Mouse (Mus musculus): ENCODE measurements around the gene Klhl12. TPM values are rescaled to one million over a fixed set of nuclear protein-coding genes. Genes with fewer than 3 reads are reported as not detected.
A peak's percentile ranks its signal among the peaks of the same experiment; 100 is the strongest.
"Not testable (repeated sequence)": the region's sequence is repeated elsewhere in the genome, so short reads cannot be mapped to it uniquely, and the experiment has no call there.

Gene Klhl12
- total RNA-seq (2022): 10 to 100 TPM; 35.5 to 39.8 (median 36.9) TPM

- DNase-seq (ENCODE audit: low spot score in 2 of 2): peak; percentile 91 to 97
These were observed at the start of gene Klhl12 for GRCm38 (mm10) chr1:134454904-134455824. Gene Klhl12, plus strand, starts transcription at chr1:134455531.

- DNase-seq (ENCODE audit: low spot score in 2 of 2): peak in 1 of 2 experiments; percentile 15
These were observed 48.9 kb upstream of the Klhl12 start for GRCm38 (mm10) chr1:134406414-134406771.

GRCm38 (mm10) chr1:134408080-134408479 lies 47.3 kb upstream of the Klhl12 start:
- no peak for DNase-seq (ENCODE audit: low spot score in 2 of 2)

GRCm38 (mm10) chr1:134411706-134412629 lies 43.4 kb upstream of the Klhl12 start:
- no peak for DNase-seq (ENCODE audit: low spot score in 2 of 2)

DNA sequence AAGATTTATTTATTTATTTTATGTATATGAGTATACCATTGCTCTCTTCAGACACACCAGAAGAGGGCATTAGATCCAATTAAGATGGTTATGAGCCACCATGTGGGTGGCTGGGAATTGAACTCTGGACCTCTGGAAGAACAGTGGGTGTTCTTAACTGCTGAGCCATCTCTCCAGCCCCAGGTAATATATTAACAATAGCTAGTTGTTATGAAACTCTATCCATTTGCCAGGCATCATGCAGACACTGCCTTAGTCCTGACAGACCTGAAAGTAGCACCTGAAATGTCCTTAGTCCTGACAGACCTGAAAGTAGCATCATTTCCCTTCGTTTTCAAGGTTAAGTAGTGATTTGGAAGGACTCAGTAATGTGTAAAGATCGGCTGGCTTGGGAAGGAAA lies 41.3 kb upstream of the Klhl12 start:
- DNase-seq (ENCODE audit: low spot score in 2 of 2): no peak

GRCm38 (mm10) chr1:134414501-134415167 lies 40.7 kb upstream of the Klhl12 start:
- no peak for DNase-seq (ENCODE audit: low spot score in 2 of 2)

DNA sequence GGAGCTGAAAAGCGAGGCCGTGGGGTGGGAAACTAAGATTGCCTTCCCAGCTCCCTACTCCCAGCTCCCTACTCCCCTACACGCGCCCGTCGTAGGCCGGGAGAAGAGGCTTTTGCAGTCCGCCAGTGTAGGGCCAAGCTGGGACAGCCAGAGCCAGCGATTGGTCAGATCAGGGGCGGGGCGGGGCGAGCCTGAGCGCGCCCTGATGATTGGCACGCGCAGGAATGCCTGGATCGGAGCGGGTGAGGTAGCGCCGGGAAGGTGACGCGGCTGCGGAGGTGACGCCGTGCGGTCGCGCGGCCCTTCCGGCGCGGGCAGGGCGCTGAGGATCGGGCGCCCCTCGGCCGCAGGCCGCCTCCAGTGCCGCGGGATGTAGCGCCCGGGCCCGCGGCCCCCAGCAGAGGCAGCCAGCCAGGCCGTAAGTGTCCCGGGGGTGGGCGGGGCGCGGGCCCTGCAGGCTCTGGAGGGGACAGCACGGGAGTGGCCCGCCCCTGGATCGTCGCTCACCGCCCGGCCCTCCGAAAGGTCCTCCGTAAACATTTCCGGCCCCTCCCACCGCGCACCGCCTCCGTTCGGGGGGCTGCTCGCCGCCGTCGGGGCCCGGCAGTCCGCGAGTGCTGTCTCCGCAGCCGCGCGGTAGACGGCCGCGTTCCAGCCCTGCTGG lies 40.0 kb upstream of the Klhl12 start, which contains the start of gene Adipor1:
Adipor1 (plus strand) TSS at position 211 of the 664 bp plus-strand sequence.
- DNase-seq (ENCODE audit: low spot score in 2 of 2): peak; percentile 84 to 98

DNA sequence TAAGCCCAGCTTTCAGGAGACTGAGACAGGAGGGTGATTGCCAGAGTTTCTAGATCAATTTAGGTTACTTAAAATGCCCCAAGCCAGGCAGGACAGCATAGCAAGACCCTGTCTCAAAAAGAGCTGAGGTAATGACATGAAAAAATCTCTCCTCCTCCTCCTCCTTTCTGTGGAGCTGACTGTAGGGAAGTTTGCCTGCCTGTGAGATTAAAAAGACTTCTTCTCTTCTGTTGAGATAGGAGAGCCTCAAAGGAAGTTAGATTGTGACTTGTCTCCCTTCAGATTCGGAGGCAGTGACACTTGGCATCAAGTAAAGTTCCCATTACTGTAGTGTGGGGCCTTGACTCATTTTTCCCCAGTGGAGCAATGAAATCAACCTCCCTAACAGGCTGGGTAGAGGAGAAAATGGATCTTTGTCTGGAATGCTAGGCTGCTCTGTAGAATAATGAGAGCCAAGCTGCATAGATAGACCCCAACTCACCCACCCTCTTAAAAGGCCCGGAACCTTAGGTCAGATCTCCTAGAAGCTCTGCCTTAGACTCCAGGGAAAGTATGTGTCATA lies 36.8 kb upstream of the Klhl12 start:
- DNase-seq (ENCODE audit: low spot score in 2 of 2): no peak

GRCm38 (mm10) chr1:134419176-134419575 lies 36.2 kb upstream of the Klhl12 start:
- DNase-seq (ENCODE audit: low spot score in 2 of 2): no peak

GRCm38 (mm10) chr1:134419751-134420458 lies 35.4 kb upstream of the Klhl12 start:
- DNase-seq (ENCODE audit: low spot score in 2 of 2): no peak

DNA sequence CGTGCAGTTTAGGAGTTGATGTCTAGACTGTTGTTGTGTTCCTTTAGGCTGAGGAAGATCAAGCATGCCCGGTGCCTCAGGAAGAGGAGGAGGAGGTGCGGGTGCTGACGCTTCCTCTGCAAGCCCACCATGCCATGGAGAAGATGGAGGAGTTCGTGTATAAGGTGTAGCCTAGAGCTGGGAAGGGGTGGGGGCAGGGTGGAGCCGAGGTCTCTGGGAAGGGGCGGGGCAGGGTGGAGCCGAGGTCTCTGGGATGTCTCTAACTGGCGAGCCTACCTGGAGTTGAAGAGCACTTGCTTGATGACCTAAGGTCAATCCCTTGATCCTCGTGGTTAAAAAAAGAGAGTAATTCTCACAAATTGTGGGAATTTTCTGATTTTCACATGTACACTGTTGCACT lies 31.4 kb upstream of the Klhl12 start:
- no peak for DNase-seq (ENCODE audit: low spot score in 2 of 2)

GRCm38 (mm10) chr1:134426289-134426688 lies 29.0 kb upstream of the Klhl12 start:
- DNase-seq (ENCODE audit: low spot score in 2 of 2): no peak

DNA sequence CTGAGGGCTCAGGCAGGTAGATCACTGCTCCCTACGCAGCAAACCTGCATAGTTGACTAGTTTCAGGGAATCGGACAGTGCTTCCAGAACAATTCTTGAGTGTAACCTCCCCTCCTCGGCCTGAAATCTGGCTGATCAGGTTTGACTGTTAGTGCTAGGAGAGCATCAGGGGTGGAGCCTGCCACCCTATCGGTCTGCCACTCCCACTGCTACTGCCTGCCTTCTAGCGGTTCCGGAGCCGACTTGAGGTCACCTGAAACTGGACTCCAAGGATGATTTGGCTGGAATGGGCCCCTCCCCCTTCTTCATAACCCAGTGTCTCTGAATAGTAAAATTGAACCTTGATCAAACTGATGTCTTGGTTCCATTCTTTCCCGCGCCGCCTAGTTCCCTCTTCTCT lies 22.3 kb upstream of the Klhl12 start:
- no peak for DNase-seq (ENCODE audit: low spot score in 2 of 2)

GRCm38 (mm10) chr1:134433473-134433872 lies 21.9 kb upstream of the Klhl12 start:
- DNase-seq (ENCODE audit: low spot score in 2 of 2): no peak

DNA sequence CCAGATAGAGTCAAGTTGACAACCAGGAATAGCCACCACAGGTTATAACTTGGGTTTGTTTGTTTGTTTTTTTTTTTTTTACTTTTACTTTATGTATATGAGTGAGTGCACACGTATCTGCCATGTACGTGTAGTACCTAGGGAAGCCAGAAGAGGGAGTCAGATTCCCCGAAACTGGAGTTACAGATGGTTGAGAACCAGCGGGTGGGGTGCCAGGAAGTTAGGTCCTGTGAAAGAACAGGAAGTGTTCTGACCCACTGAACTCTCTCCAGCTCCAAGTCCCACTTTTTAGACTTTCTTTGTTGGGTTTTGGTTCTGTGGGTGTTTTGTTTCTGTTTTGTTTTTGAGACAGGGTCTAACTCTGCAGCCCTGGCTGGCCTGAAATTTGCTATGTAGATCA lies 19.9 kb upstream of the Klhl12 start:
- no peak for DNase-seq (ENCODE audit: low spot score in 2 of 2)

DNA sequence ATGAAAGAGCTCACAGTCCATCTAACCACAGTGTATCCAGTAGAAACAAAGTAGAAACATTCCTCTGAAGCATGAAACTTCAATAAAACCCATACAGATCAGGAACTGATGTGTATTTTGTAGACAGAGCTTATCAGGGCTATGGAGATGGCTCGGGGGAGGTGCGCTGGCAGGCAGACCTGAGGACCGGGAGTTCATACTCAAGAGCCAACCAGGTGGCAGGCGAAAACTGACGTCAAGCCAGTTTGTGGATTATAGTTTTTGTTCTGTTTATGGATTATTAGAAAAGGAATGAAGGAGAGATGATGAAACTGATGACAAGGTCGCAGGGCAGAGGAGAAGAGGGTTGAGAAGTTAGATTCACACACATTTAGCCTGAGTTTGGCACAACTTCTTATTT lies 14.9 kb upstream of the Klhl12 start:
- DNase-seq (ENCODE audit: low spot score in 2 of 2): no peak

DNA sequence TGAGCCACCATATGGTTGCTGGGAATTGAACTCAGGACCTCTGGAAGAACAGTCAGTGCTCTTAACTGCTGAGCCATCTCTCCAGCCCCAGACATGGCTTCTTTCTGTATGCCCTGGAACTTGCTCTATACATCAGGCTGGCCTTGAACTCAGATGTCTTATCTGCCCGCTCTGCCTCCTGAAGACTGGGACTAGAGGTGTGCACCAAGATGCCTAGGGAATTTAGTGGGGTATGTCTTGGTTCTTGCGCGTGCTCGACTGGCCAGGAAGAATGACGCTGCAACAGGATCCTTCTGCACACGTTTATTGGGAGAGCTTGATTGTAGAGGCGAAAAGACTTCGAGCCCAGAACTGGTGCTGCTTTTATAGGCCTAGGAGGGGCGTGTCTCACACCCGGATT lies 13.6 kb upstream of the Klhl12 start:
- not testable (repeated sequence) for DNase-seq (ENCODE audit: low spot score in 2 of 2)

DNA sequence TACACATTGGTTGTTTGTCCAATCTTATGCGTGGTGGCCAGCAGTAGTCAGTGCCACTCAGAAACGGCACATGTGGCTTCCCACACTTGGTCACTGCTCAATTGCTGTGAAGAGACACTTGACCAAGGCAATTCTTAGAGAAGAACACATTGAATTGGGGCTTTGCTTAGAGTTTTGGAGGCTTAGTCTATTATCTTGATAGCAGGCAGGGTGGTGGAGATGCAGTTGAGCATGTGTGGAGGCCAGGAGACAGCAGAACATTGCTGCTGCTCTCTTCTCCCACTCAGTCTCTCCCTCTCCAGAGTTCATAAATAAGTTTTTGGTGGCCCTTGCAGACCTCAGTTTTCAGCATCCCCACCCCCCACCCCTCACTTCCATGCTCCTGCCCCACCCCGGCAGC lies 12.9 kb upstream of the Klhl12 start:
- no peak for DNase-seq (ENCODE audit: low spot score in 2 of 2)

DNA sequence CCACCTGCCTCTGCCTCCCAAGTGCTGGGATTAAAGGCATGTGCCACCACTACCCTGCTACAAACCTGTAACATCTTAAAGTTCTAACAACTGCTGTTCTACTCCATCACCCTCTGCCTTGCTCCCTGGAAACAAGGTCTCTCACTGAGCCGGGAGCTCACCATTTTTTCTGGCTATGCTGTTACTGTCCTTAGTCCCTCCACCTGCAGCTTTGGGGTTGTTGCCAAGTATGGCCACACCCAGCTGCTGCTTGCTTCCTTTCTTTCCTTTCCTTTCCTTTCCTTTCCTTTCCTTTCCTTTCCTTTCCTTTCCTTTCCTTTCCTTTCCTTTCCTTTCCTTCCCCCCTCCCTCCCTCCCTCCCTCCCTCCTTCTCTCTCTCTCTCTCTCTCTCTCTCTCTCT lies 12.0 kb upstream of the Klhl12 start:
- DNase-seq (ENCODE audit: low spot score in 2 of 2): not testable (repeated sequence)

DNA sequence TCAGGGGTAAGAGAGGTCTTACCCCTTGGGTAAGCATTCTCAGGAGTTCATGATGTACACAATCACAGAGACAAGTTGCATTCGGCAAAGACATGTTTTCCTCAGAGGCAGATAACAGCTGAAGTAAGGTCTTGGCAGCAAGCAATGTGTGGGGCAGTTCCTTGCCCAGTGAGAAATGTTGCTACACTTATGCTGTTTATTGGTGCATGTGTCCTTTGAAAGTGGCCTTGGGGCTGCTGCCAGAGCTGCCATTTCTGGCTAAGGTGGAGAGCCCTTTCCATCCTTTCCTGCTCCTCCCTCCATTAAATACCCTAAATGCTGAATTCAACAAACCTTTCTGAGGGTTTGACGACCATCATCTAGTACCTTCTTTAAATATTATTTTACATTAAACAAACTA lies 9.9 kb upstream of the Klhl12 start:
- DNase-seq (ENCODE audit: low spot score in 2 of 2): no peak
